Mouse (Mus musculus): ENCODE data around the gene Zfp213. TPM values are rescaled to one million over a fixed set of nuclear protein-coding genes. Genes with fewer than 3 reads are reported as not detected.
A peak's percentile ranks its signal among the peaks of the same experiment; 100 is the strongest.
"Not testable (repeated sequence)": the region's sequence is repeated elsewhere in the genome, so short reads cannot be mapped to it uniquely, and the experiment has no call there.

Gene Zfp213
- polyA plus RNA-seq, 1 experiment from 2014 or later: 22.5 TPM

GRCm38 (mm10) chr17:23531408-23531807 is 32.6 kb downstream of the Zfp213 start:
- not testable (repeated sequence) for H3K36me3 ChIP-seq; H3K4me1 ChIP-seq; ATAC-seq (ENCODE audit: insufficient number of reproducible peaks, insufficient read depth, low FRiP score, low TSS enrichment, low read depth); H3K9me3 ChIP-seq; H3K27ac ChIP-seq; H3K4me2 ChIP-seq; H3K9ac ChIP-seq; H3K4me3 ChIP-seq
- H3K27me3 ChIP-seq: peaks cover 18% of the 10 kb centered on the region
- WGBS: 29% methylated on average over 1 of the region's 1 CpGs

- not testable (repeated sequence) for H3K4me3 ChIP-seq; H3K27me3 ChIP-seq; H3K4me1 ChIP-seq; H3K36me3 ChIP-seq; H3K9me3 ChIP-seq; H3K4me2 ChIP-seq; ATAC-seq (ENCODE audit: insufficient number of reproducible peaks, insufficient read depth, low FRiP score, low TSS enrichment, low read depth); H3K27ac ChIP-seq; H3K9ac ChIP-seq
- WGBS: 73% methylated on average over 30 of the region's 30 CpGs
Observed at GRCm38 (mm10) chr17:23522941-23523732, 40.9 kb downstream of the Zfp213 start.

GRCm38 (mm10) chr17:23518701-23519423 is 45.2 kb downstream of the Zfp213 start:
- Histone ChIP-seq H3K4me2 (no peak overlapping the region), H3K27me3 (no peaks in the 10 kb centered on the region), H3K4me1 (no peaks in the 10 kb centered on the region), H3K9me3 (no peaks in the 10 kb centered on the region; the same call in 1 of the 2 replicates), H3K27ac (no peak overlapping the region), H3K9ac (no peak overlapping the region), H3K4me3 (no peak overlapping the region), H3K36me3 (no peaks in the 10 kb centered on the region)
- ATAC-seq (ENCODE audit: insufficient number of reproducible peaks, insufficient read depth, low FRiP score, low TSS enrichment, low read depth): peak; percentile 78
- whole genome bisulfite sequencing: 67% methylated on average over 2 of the region's 2 CpGs

Other genes starting within 250 kb of the Zfp213 start
- gene Vmn2r115, start 220.5 kb downstream of the Zfp213 start, polyA plus RNA-seq (2015; fragmentation: Nextera tagmentation; extraction: Ambion mirVana): not detected in 2 replicates
- not detected in 2 replicates for gene Vmn2r116, start 179.6 kb downstream of the Zfp213 start, polyA plus RNA-seq (2015; fragmentation: Nextera tagmentation; extraction: Ambion mirVana)
- not detected in 2 replicates for gene Vmn2r117, start 84.5 kb downstream of the Zfp213 start, polyA plus RNA-seq (2015; fragmentation: Nextera tagmentation; extraction: Ambion mirVana)
- gene Zfp13, start 35.2 kb upstream of the Zfp213 start, polyA plus RNA-seq (2015; fragmentation: Nextera tagmentation; extraction: Ambion mirVana): 18.2 and 21.9 TPM in 2 replicates
- gene Zscan10, start 36.6 kb upstream of the Zfp213 start, polyA plus RNA-seq (2015; fragmentation: Nextera tagmentation; extraction: Ambion mirVana): 0.27 and 0.37 TPM in 2 replicates
- 0.55 and 0.77 TPM in 2 replicates for gene Mmp25, start 81.0 kb upstream of the Zfp213 start, polyA plus RNA-seq (2015; fragmentation: Nextera tagmentation; extraction: Ambion mirVana)
- gene Bicdl2, start 96.3 kb upstream of the Zfp213 start, polyA plus RNA-seq (2015; fragmentation: Nextera tagmentation; extraction: Ambion mirVana): 3.8 TPM in 2 replicates
- 64.0 and 79.4 TPM in 2 replicates for gene Hcfc1r1, start 109.4 kb upstream of the Zfp213 start, polyA plus RNA-seq (2015; fragmentation: Nextera tagmentation; extraction: Ambion mirVana)
- gene Thoc6, start 109.6 kb upstream of the Zfp213 start, polyA plus RNA-seq (2015; fragmentation: Nextera tagmentation; extraction: Ambion mirVana): 46.6 and 53.5 TPM in 2 replicates
- 10.4 and 13.1 TPM in 2 replicates for gene Tnfrsf12a, start 113.2 kb upstream of the Zfp213 start, polyA plus RNA-seq (2015; fragmentation: Nextera tagmentation; extraction: Ambion mirVana)
- gene Cldn6, start 115.0 kb upstream of the Zfp213 start, polyA plus RNA-seq (2015; fragmentation: Nextera tagmentation; extraction: Ambion mirVana): 34.8 and 47.1 TPM in 2 replicates
- gene Cldn9, start 119.8 kb upstream of the Zfp213 start, polyA plus RNA-seq (2015; fragmentation: Nextera tagmentation; extraction: Ambion mirVana): 8.7 and 14.3 TPM in 2 replicates
- 0.25 and 0.32 TPM in 2 replicates for gene 1520401A03Rik, start 158.5 kb upstream of the Zfp213 start, polyA plus RNA-seq (2015; fragmentation: Nextera tagmentation; extraction: Ambion mirVana)
- gene Pkmyt1, start 162.1 kb upstream of the Zfp213 start, polyA plus RNA-seq (2015; fragmentation: Nextera tagmentation; extraction: Ambion mirVana): 49.3 and 56.2 TPM in 2 replicates
- gene Paqr4, start 176.6 kb upstream of the Zfp213 start, polyA plus RNA-seq (2015; fragmentation: Nextera tagmentation; extraction: Ambion mirVana): 12.4 and 12.5 TPM in 2 replicates
- gene Kremen2, start 181.6 kb upstream of the Zfp213 start, polyA plus RNA-seq (2015; fragmentation: Nextera tagmentation; extraction: Ambion mirVana): 31.7 and 42.3 TPM in 2 replicates
- 90.2 and 95.6 TPM in 2 replicates for gene Flywch1, start 207.4 kb upstream of the Zfp213 start, polyA plus RNA-seq (2015; fragmentation: Nextera tagmentation; extraction: Ambion mirVana)
- 54.1 and 65.1 TPM in 2 replicates for gene Flywch2, start 221.8 kb upstream of the Zfp213 start, polyA plus RNA-seq (2015; fragmentation: Nextera tagmentation; extraction: Ambion mirVana)
- 616 and 642 TPM in 2 replicates for gene Srrm2, start 226.3 kb upstream of the Zfp213 start, polyA plus RNA-seq (2015; fragmentation: Nextera tagmentation; extraction: Ambion mirVana)